Comparison of ENCODE assay signal across 8 mouse cellular contexts in the genomic region with DNA sequence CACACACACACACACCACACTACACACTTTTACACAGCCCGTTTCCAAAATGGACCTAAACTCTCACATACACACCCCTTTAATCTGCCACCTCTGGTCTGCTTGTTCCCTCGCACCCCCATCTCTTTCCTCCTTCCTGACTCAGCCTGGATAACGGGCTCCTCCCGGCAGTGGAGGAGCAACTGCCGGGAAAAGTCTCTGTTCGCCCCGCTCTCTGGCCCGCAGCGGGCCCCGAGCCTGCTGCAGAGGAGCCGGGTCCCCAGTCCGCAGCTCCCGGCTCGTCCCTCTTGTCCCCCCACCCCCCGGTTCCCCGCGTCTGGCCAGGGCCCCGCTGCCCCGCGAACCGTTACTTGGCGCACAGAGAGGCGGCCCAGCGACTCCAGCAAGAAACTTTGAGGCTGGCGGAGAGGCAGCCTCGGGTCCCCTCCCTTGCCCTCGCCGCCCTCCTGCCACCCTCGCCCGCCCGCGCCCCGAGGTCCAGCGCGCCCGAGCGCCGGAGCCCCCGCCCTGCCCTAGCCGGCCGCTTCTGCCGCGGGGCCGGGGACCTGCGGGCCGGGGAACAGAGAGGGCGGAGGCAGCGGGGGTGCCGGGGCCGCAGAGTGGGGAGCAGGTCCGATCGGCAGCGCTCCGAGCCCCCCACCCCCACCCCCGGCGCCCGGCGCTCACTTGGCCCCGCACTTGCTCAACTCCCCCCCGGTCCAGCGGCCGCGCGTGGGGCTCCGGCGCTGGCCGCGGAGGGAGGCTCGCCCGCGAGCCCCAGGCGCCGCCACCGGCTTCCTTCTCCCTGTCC. TPM values are rescaled to one million over a fixed set of nuclear protein-coding genes. Genes with fewer than 3 reads are reported as not detected.
DNase-seq lines count a peak whose midpoint lies in the region; ATAC-seq and TF ChIP-seq lines count a peak whose summit lies in the region.

No protein-coding gene starts in this region.

- WGBS in intestine, embryonic 16.5 days, result 2% methylated on average over 54 of the region's 74 CpGs
- under 1% methylated on average over 66 of the region's 74 CpGs for WGBS in midbrain, embryonic 13.5 days

- peak; percentile 26 for ATAC-seq in intestine, embryonic 16.5 days
- peak; percentile 29 for ATAC-seq in midbrain, embryonic 13.5 days

- no peak for DNase-seq in layer of hippocampus, adult 2 months (ENCODE audit: low spot score in 2 of 2)
- DNase-seq in layer of hippocampus, postnatal 25 days (ENCODE audit: extremely low spot score in 1 of 2, low spot score in 1 of 2), result no peak
- peak; percentile 67 for DNase-seq in adrenal gland, adult 2 months
- peak; percentile 75 for DNase-seq in gastrocnemius, adult 2 months
- DNase-seq in thymus, postnatal 0 days (ENCODE audit: low spot score), result peak; percentile 13
- DNase-seq in frontal cortex, postnatal 10 days (ENCODE audit: low spot score in 2 of 2), result no peak

- peak overlapping the region; percentile 85 for H3K4me2 ChIP-seq in intestine, embryonic 16.5 days (ENCODE audit: low read depth, low read length)
- H3K4me2 ChIP-seq in midbrain, embryonic 13.5 days (replicated peaks), result peak overlapping the region; percentile 76

- H3K9me3 ChIP-seq in intestine, embryonic 16.5 days (ENCODE audit: control insufficient read depth, low read length), result no peaks in the 10 kb centered on the region
- H3K9me3 ChIP-seq in midbrain, embryonic 13.5 days, result no peaks in the 10 kb centered on the region

- peak overlapping the region; percentile 91 for H3K9ac ChIP-seq in intestine, embryonic 16.5 days (ENCODE audit: low read depth, low read length)
- peak overlapping the region; percentile 97 for H3K9ac ChIP-seq in midbrain, embryonic 13.5 days (replicated peaks)

- peak overlapping the region; percentile 100 for H3K27ac ChIP-seq in layer of hippocampus, adult 2 months
- peak overlapping the region; percentile 99 for H3K27ac ChIP-seq in gastrocnemius, adult 2 months
- peak overlapping the region; percentile 91 for H3K27ac ChIP-seq in intestine, embryonic 16.5 days (ENCODE audit: low read length)
- H3K27ac ChIP-seq in midbrain, embryonic 13.5 days, result peak overlapping the region; percentile 98

- H3K4me1 ChIP-seq in intestine, embryonic 16.5 days (ENCODE audit: control insufficient read depth, insufficient read depth, low read length), result no peaks in the 10 kb centered on the region
- H3K4me1 ChIP-seq in midbrain, embryonic 13.5 days (replicated peaks), result peaks cover 65% of the 10 kb centered on the region

- intact Hi-C loops in gastrocnemius, adult 2 months (cut with DNase I), result no loop called here

- no peaks in the 10 kb centered on the region for H3K36me3 ChIP-seq in intestine, embryonic 16.5 days (ENCODE audit: control insufficient read depth, insufficient read depth, low read length)
- no peaks in the 10 kb centered on the region for H3K36me3 ChIP-seq in midbrain, embryonic 13.5 days

- no peak for TF ChIP-seq CTCF in layer of hippocampus, adult 2 months (conservative IDR thresholded peaks at IDR 0.05)
- no peak for TF ChIP-seq CTCF in gastrocnemius, adult 2 months (IDR thresholded peaks at IDR 0.05)

- H3K27me3 ChIP-seq in intestine, embryonic 16.5 days (replicated peaks; ENCODE audit: control insufficient read depth, insufficient read depth, low read length), result peaks cover 15% of the 10 kb centered on the region
- H3K27me3 ChIP-seq in midbrain, embryonic 13.5 days, result no peaks in the 10 kb centered on the region

- peak overlapping the region; percentile 80 for H3K4me3 ChIP-seq in layer of hippocampus, adult 2 months
- H3K4me3 ChIP-seq in gastrocnemius, adult 2 months, result peak overlapping the region; percentile 93
- H3K4me3 ChIP-seq in intestine, embryonic 16.5 days (ENCODE audit: low read length), result peak overlapping the region; percentile 73
- peak overlapping the region; percentile 82 for H3K4me3 ChIP-seq in midbrain, embryonic 13.5 days (replicated peaks)

RNA-seq across cellular contexts. Expression of a gene that starts 7.8 kb away (rescaled TPM):
- 100 to 1,000 TPM; 430 to 443 TPM for total RNA-seq in layer of hippocampus, adult 2 months (2021)
- total RNA-seq in layer of hippocampus, postnatal 25 days (2021), result 100 to 1,000 TPM; 365 to 458 TPM
- total RNA-seq in adrenal gland, adult 2 months (2021), result 100 to 1,000 TPM; 162 to 223 TPM
- polyA plus RNA-seq in adrenal gland, adult 2 months (2012; rRNA removed), result 9.8 and 12.4 TPM in 2 replicates
- 10 to 100 TPM; 31.3 to 41.6 TPM for total RNA-seq in gastrocnemius, adult 2 months (2021)
- polyA plus RNA-seq in intestine, embryonic 16.5 days (2015; fragmentation: Nextera tagmentation; extraction: Ambion mirVana), result 26.9 and 30.9 TPM in 2 replicates
- polyA plus RNA-seq in midbrain, embryonic 13.5 days (2015; fragmentation: Nextera tagmentation; extraction: Ambion mirVana), result 38.9 and 50.2 TPM in 2 replicates
- polyA plus RNA-seq in thymus, postnatal 0 days (2015; fragmentation: Nextera tagmentation; extraction: Ambion mirVana), result 3.9 and 4.8 TPM in 2 replicates

Comparison
In these comparisons a context has a peak if more than half of its experiments do, and no peak if none do; other contexts are left out.
1. DNase-seq: peak in adrenal gland, adult 2 months (single experiment), gastrocnemius, adult 2 months (single experiment) and thymus, postnatal 0 days (single experiment); none in layer of hippocampus, adult 2 months (0 of 2), layer of hippocampus, postnatal 25 days (0 of 2) and frontal cortex, postnatal 10 days (0 of 2).
2. Peak in every context shown above with its lines, with median percentiles within 50 percentile points of each other: H3K27ac ChIP-seq and H3K4me3 ChIP-seq.